Comparison of ENCODE assay signal across 16 mouse cellular contexts in genomic region chr7:136829621-136830313, GRCm38 (mm10).
"Had no signal": no experiment of that assay in that cellular context is flagged by ENCODE, and none has a peak within 500 bp of the region (broad histone marks: within the 10 kb centered on the region; RNA-seq: fewer than 3 reads in every experiment).

No protein-coding gene starts in this region.

- H3K27ac ChIP-seq: layer of hippocampus, adult 2 months; limb, embryonic 13.5 days; liver, embryonic 14.5 days; midbrain, embryonic 15.5 days; neural tube, embryonic 13.5 days had no signal

- ATAC-seq: lung, postnatal 0 days; midbrain, embryonic 15.5 days had no signal

- DNase-seq: kidney, adult 18-20 months; kidney, postnatal 10 days; kidney, postnatal 4 days; left cerebral cortex, postnatal 4 days; retina, postnatal 1 day; right cerebral cortex, postnatal 14 days; thymus, adult 2 months; thymus, postnatal 25 days had no signal

- H3K9ac ChIP-seq: limb, embryonic 13.5 days; liver, embryonic 14.5 days; midbrain, embryonic 15.5 days; neural tube, embryonic 13.5 days had no signal

- H3K27me3 ChIP-seq: midbrain, embryonic 15.5 days; neural tube, embryonic 13.5 days had no signal

- H3K36me3 ChIP-seq: limb, embryonic 13.5 days; midbrain, embryonic 15.5 days; neural tube, embryonic 13.5 days had no signal

- H3K9me3 ChIP-seq: limb, embryonic 13.5 days; midbrain, embryonic 15.5 days; neural tube, embryonic 13.5 days had no signal

- H3K4me1 ChIP-seq: megakaryocyte, embryonic 14.5 days had no signal

- H3K4me2 ChIP-seq: limb, embryonic 13.5 days; midbrain, embryonic 11.5 days; midbrain, embryonic 15.5 days; neural tube, embryonic 13.5 days had no signal

- H3K4me3 ChIP-seq: layer of hippocampus, adult 2 months; limb, embryonic 13.5 days; megakaryocyte, embryonic 14.5 days; midbrain, embryonic 15.5 days; neural tube, embryonic 13.5 days had no signal
